Mouse (Mus musculus) lung, embryonic 15.5 days (tissue): ENCODE data around the gene Tmem56. TPM values are rescaled to one million over a fixed set of nuclear protein-coding genes. Genes with fewer than 3 reads are reported as not detected.
A peak's percentile ranks its signal among the peaks of the same experiment; 100 is the strongest.

ENCODE experiments used
- ATAC-seq: fragments of 200-750 bp; cut with Nextera tagmentation; 2 replicates; pipeline ENCODE4 v1.8.0; 2017; ENCODE audit warnings: moderate number of reproducible peaks, borderline replicate concordance; ENCODE audit not compliant: low FRiP score, low TSS enrichment; ENCODE audit errors: extremely low read depth
- H3K27ac ChIP-seq: fragments of 300-500 bp; sonication (generic); 2 replicates; pipeline ENCODE4 v1.5.1; 2015; ENCODE audit warnings: moderate library complexity, mild to moderate bottlenecking, inconsistent platforms
- H3K27me3 ChIP-seq: fragments of 300-500 bp; sonication (generic); 2 replicates; pipeline ENCODE4 v1.6.1; 2015; ENCODE audit warnings: inconsistent platforms
- H3K36me3 ChIP-seq: fragments of 300-500 bp; sonication (generic); 2 replicates; pipeline ENCODE4 v1.6.1; 2015; ENCODE audit warnings: inconsistent platforms
- H3K4me1 ChIP-seq: fragments of 300-500 bp; sonication (generic); 2 replicates; pipeline ENCODE4 v1.6.1; 2015; ENCODE audit warnings: inconsistent platforms
- H3K4me2 ChIP-seq: fragments of 300-500 bp; sonication (generic); 2 replicates; pipeline ENCODE4 v1.6.1; 2015; ENCODE audit warnings: inconsistent platforms, mild to moderate bottlenecking, moderate library complexity
- H3K4me3 ChIP-seq: fragments of 300-500 bp; sonication (generic); 2 replicates; pipeline ENCODE4 v1.5.1; 2015; ENCODE audit warnings: mild to moderate bottlenecking, inconsistent platforms
- H3K9ac ChIP-seq: fragments of 300-500 bp; sonication (generic); 2 replicates; pipeline ENCODE4 v1.6.1; 2015; ENCODE audit warnings: inconsistent platforms
- H3K9me3 ChIP-seq: fragments of 300-500 bp; sonication (generic); 2 replicates; pipeline ENCODE4 v1.6.1; 2016; ENCODE audit warnings: inconsistent platforms
- WGBS: fragments of 180-500 bp; shearing (Covaris S2); methylation state at CpG from one replicate; pipeline ENCODE4 v1.1.7; 2015; 5-methylcytosine and 5-hydroxymethylcytosine counted together
- polyA plus RNA-seq: library from polyadenylated mRNA; unstranded; fragments of >200 nt; fragmentation: Nextera tagmentation; extraction: Ambion mirVana; gene quantifications from 2 replicates; pipeline ENCODE4 v1.2.1, GENCODE M21; 2015

Gene Tmem56
- polyA plus RNA-seq, 1 experiment from 2014 or later: 0.40 TPM

DNA sequence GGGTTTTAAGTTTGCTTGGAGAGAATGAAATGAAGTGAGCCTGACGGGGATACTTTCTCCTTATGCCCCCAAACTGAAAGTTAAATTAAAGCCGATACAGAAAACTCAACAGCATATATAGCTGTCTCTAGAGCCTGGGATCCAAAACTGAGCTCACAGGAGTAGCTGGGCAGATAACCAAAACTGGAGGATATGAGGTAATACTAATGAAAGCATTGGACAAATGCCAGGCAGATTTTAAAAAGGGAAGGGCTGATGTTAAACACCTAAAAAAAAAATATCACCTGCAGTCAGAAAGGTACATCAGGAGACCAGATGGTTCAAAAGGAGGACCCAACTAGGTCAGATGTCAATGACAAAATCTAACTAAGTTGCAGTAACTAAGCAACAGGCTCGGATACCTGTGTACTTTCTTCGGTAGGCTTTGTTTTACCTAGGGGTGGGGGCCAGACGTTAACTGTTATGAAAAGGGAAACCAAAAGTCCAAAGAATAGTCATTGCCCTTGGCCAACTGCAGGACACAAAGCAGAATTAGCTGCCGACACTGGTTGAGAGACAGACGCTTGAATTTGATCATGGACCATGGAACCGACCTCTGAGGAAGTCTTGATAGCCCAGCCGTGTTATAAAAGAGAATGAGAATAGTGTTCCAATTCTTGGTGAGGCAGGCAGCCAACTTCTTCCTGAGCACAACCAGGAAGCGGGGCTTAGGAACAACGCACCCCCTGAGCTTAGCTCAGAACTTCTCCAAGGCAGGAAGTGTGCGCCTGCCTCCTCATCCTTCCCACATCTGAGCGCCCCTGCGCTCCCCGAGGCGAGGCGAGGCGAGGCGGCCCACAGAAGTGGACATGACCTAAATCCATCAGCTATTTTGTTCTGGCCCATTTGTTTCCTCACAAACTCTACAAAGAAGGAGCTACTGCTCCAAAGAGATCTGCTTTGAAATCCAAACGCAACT is 24.1 kb downstream of the Tmem56 start:
- Histone ChIP-seq H3K36me3 (no peaks in the 10 kb centered on the region), H3K4me1 (peaks cover 23% of the 10 kb centered on the region), H3K9me3 (no peaks in the 10 kb centered on the region), H3K4me2 (no peak overlapping the region), H3K4me3 (no peak overlapping the region), H3K27me3 (peaks cover 44% of the 10 kb centered on the region), H3K9ac (no peak overlapping the region), H3K27ac (no peak overlapping the region)
- 53% methylated on average over 20 of the region's 20 CpGs for WGBS
- ATAC-seq: no peak

DNA sequence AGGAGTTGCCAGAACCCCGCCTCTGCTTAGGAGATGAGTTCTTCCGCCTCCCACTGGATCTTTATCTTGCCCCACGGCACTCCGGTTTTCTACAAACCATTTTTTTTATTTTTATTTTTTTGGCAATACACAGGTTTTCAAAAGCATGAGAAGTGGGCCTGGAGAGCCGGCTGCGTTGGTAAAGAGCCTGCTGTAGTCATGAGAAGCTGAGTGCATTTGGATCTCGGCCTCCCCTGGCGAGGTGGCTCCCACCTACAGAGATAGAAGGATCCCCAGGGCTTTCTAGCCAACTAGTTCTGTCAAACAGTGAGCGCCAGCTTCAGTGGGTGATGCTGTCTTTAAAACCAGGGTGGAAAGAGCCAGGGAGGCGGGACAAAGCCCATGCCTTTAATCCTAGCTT is 25.5 kb downstream of the Tmem56 start:
- Histone ChIP-seq H3K4me3 (no peak overlapping the region), H3K27me3 (peaks cover 31% of the 10 kb centered on the region), H3K9me3 (no peaks in the 10 kb centered on the region), H3K4me1 (peaks cover 15% of the 10 kb centered on the region), H3K9ac (no peak overlapping the region), H3K36me3 (no peaks in the 10 kb centered on the region), H3K4me2 (no peak overlapping the region), H3K27ac (no peak overlapping the region)
- 76% methylated on average over 10 of the region's 10 CpGs for WGBS
- no peak for ATAC-seq

DNA sequence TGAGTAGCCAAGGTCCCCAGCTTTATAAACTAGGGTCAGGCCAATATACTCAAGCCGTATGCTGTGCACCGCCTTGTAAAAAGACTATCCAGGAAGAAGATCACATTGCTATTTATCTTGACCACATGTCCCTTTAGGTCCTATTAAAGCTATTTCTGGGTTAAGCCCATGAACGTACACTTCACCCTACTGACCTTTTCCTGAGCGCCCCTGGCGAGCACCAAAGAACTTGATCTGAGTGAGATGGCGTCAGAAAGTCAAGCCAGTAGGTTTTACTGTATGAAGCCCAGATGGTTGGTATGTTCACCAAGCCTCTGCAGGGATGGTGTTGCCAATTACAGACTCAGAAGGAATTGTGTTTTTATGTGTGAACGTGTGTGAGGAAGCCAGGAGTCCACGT is 26.8 kb downstream of the Tmem56 start:
- Histone ChIP-seq H3K4me3 (no peak overlapping the region), H3K36me3 (no peaks in the 10 kb centered on the region), H3K9me3 (no peaks in the 10 kb centered on the region), H3K4me1 (peaks cover 11% of the 10 kb centered on the region; the same call in 1 of the 2 replicates), H3K27me3 (peaks cover 20% of the 10 kb centered on the region), H3K4me2 (no peak overlapping the region), H3K9ac (no peak overlapping the region), H3K27ac (no peak overlapping the region)
- 80% methylated on average over 8 of the region's 8 CpGs for WGBS
- ATAC-seq: no peak

DNA sequence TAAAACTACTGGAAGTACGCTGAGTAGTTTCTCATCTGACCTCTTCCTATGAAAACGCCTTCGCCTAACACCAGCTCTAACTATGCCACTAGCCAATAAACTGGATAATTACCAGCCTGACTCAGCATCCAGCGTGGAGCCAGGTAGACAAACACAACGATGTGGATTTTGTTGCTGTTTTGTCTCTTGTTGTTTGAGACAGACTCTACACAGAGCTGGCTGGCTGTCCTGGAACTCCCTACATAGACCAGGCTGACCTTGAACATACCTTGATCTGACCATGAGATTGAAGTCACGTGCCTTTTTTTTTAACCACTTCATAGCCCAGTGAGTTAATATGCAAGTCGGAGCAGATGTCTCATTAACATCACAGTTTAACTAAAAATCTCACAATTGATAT is 27.4 kb downstream of the Tmem56 start:
- no peak for ATAC-seq
- no peaks in the 10 kb centered on the region for H3K36me3 ChIP-seq
- no peak overlapping the region for H3K4me2 ChIP-seq
- 84% methylated on average over 7 of the region's 7 CpGs for WGBS
- no peaks in the 10 kb centered on the region for H3K9me3 ChIP-seq
- H3K9ac ChIP-seq: no peak overlapping the region
- peaks cover 14% of the 10 kb centered on the region for H3K27me3 ChIP-seq
- H3K4me3 ChIP-seq: no peak overlapping the region
- peaks cover 16% of the 10 kb centered on the region for H3K4me1 ChIP-seq
- no peak overlapping the region for H3K27ac ChIP-seq

DNA sequence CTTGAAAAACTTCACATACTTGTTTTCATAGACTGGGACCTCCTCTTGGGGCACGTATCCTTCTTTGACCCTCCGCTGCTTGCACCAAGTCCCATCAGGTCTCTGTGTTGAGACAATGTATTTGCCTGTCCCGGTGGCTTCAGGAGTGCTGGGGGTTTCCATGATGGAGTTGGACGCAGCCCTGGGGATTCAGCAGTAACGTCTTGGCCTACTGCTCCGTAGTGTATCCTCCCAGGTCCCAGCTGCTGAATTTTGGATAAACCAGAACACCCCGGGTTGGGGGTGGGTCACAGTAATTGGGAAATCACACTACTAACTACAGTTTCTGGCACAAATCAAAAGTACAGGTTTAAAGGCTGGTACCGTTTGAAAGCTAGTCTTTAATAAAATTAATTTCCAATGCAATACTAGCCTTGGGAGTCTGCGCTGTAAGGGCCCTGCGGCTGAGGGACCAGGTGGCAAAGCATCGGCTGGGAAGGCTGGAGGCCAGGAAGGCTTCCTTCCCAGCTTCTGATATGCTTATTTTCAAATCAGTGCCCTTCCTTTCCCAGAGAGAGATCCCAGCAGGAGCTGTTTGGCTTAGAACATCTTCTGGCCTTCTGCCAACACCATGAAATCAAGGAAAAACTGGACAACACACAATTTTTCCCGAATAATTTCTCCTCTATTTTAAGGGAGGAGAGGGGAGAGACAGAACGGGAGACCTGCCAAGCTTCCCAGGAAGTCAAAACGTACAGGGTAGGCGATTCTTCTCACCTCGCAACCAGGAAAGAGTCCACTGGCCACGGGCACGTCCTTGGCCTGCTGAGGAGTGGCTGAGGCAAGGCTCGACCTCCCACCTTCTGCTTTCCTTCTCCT is 32.1 kb downstream of the Tmem56 start:
- Histone ChIP-seq H3K36me3 (no peaks in the 10 kb centered on the region), H3K4me3 (no peak overlapping the region), H3K4me1 (peaks cover 14% of the 10 kb centered on the region), H3K4me2 (no peak overlapping the region), H3K27me3 (no peaks in the 10 kb centered on the region), H3K9ac (no peak overlapping the region), H3K9me3 (no peaks in the 10 kb centered on the region), H3K27ac (no peak overlapping the region)
- ATAC-seq: no peak
- 51% methylated on average over 19 of the region's 19 CpGs for WGBS

DNA sequence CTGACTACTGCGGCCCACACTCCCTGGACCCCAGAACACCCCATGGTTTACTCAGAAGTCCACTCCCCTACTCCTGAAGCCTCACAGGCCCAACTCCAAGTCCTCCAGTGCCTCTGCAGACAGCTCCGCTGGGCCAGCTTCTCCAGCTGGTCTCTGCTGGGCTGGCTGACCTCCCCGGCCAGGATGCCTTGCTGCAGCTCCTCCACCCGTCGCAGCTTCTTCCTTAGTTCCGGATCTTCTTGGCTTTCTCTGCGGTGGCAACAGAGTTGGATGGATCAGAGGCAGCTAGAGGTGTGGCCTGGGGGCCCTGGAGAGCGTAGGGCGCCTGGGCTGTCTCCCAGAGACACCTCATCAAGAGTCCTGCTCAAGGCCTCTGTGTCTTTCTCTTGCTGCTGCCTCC is 32.9 kb downstream of the Tmem56 start:
- no peaks in the 10 kb centered on the region for H3K36me3 ChIP-seq
- H3K27me3 ChIP-seq: no peaks in the 10 kb centered on the region
- H3K27ac ChIP-seq: no peak overlapping the region
- peaks cover 14% of the 10 kb centered on the region for H3K4me1 ChIP-seq
- no peak overlapping the region for H3K9ac ChIP-seq
- no peaks in the 10 kb centered on the region for H3K9me3 ChIP-seq
- no peak overlapping the region for H3K4me2 ChIP-seq
- WGBS: 53% methylated on average over 9 of the region's 9 CpGs
- ATAC-seq: peak; percentile 79; the same call in 1 of the 2 replicates
- no peak overlapping the region for H3K4me3 ChIP-seq

DNA sequence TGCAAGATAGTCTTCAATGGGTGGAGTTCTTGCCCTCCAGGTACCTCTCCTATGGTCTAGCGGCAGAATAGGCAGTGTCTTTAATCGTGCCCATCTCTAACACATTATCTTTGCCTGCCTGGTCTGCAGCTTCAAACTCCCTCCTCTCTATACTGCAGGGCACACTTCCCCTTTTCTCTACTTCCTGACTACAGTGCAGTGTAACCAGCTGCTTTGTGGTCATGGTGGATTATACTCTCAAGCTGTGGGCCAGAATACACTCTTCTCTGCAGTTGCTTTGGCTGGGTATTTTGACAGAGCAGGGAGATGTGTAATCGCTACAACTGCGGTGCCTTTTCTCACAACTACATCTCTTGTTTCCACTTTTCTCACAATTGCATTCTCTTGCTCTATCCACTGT is 40.0 kb downstream of the Tmem56 start:
- Histone ChIP-seq H3K4me1 (no peaks in the 10 kb centered on the region), H3K27ac (no peak overlapping the region), H3K9me3 (no peaks in the 10 kb centered on the region), H3K4me3 (no peak overlapping the region), H3K4me2 (no peak overlapping the region), H3K27me3 (no peaks in the 10 kb centered on the region), H3K36me3 (no peaks in the 10 kb centered on the region), H3K9ac (no peak overlapping the region)
- no peak for ATAC-seq
- WGBS: 77% methylated on average over 4 of the region's 4 CpGs

DNA sequence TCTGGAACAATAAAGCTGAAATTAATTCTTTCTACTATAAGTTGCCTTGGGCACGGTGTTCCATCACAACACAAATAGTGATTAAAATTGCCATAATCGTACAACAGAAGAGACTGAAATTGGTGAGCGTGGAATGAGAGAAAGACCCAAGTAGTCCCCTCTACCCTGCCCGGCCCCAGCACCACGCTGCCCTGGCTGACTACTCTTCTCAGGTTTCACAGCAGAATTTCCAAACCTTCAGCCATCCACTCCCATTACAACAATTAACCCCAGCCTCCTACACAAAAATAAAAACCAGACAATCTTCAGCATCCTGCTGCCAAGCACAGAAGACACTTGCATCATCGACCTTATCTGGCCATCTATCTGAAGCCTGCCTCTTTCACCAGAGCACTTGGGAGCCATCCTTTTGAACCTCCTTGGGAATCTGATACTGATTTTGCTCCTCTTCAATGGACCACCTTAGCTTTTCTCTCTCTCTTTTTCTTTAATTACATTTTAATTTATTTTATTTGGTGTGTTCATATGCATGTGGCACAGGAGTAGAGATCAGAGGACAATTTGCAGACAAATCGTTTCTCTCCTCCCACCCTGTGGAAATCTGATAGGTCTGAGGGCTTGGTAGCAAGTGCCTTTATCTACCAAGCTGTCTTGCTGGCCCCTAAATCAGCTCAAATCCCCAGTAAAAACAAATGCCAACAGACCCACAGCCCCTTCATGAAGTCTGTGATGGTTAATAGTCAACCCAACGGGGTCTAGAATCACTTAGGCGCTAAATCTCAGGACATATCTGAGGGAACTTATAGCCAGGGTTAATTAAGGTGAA is 40.6 kb downstream of the Tmem56 start:
- no peak overlapping the region for H3K4me2 ChIP-seq
- H3K4me3 ChIP-seq: no peak overlapping the region
- no peaks in the 10 kb centered on the region for H3K36me3 ChIP-seq
- no peak for ATAC-seq
- H3K9me3 ChIP-seq: no peaks in the 10 kb centered on the region
- no peaks in the 10 kb centered on the region for H3K4me1 ChIP-seq
- no peak overlapping the region for H3K27ac ChIP-seq
- WGBS: 48% methylated on average over 9 of the region's 9 CpGs
- H3K9ac ChIP-seq: no peak overlapping the region
- H3K27me3 ChIP-seq: no peaks in the 10 kb centered on the region

DNA sequence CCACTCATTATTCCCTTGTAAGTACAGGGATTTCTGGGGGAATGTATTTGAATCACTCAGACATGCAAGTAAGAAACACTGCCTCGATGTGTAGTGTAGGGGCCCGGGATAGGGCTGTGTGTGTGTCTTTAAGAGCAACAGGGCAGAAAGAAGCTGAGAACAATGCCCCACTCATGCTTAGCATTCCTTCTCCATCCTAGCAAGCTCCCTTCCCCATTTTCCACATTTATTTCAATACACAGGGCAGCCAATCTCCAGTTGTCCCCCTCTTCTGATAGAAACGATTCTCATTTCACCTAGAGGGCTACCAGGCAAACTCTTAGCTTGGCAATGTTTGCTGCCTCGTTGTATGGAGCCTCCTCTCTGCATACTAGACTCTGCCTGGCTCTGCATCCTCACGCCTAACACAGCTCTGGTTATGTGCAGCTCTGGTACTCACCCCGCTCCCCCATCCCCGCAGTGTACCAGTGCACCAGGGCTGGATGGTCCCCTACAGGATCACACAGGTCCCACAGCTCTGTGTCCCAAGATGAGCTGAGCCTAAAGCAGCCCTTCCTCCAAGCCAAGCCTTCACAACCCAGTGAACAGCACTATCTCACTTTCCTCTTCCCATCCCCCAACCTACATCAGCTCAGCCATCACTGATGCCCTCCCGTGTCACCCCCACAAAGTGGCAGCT is 42.4 kb downstream of the Tmem56 start:
- Histone ChIP-seq H3K4me1 (no peaks in the 10 kb centered on the region), H3K4me2 (no peak overlapping the region), H3K9ac (no peak overlapping the region), H3K9me3 (no peaks in the 10 kb centered on the region), H3K36me3 (no peaks in the 10 kb centered on the region), H3K27me3 (no peaks in the 10 kb centered on the region), H3K4me3 (no peak overlapping the region), H3K27ac (no peak overlapping the region)
- WGBS: 48% methylated on average over 8 of the region's 8 CpGs
- ATAC-seq: peak; percentile 31; the same call in 1 of the 2 replicates

DNA sequence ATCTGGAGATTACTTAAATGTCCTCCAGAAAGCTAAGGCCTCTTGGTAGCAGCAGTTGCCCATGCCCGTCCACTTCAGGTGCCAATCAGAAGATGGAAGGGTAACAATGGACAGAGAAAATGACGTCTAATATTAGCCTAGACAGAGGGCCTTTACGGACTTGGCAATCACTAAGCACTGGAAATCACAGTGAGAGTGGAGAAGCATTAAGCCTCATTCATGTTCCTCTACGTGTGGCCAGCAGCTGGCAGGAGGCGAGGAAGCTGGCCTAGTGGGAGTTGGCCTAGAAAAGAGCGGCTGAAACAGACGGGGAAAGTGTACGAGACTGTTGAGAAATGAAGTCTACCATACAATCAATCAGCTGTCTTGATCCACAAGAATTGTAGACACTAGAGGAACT is 43.8 kb downstream of the Tmem56 start:
- Histone ChIP-seq H3K4me3 (no peak overlapping the region), H3K27ac (no peak overlapping the region), H3K4me2 (no peak overlapping the region), H3K9me3 (no peaks in the 10 kb centered on the region), H3K4me1 (no peaks in the 10 kb centered on the region), H3K9ac (no peak overlapping the region), H3K36me3 (no peaks in the 10 kb centered on the region), H3K27me3 (no peaks in the 10 kb centered on the region)
- 70% methylated on average over 8 of the region's 8 CpGs for WGBS
- ATAC-seq: no peak

DNA sequence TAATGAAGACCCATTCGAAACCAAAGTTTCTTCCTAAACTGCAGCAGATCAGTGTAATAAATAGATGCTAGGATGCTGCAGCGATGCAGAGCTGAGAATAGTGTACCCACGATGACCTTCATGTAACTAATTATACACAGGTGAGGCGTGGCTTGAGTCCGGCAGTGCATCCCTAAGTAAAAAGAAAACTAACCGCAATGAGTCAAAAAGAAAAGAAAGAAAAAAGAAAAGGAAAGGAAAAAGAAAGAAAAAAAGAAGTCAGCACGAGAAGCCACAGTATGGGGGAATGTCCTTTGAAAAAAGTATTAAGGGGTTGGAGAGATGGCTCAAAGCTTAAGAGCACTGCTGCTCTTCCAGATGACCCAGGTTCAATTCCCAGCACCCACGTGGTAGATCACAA is 58.1 kb downstream of the Tmem56 start:
- ATAC-seq: no peak
- Histone ChIP-seq H3K36me3 (no peaks in the 10 kb centered on the region), H3K4me3 (no peak overlapping the region), H3K9ac (no peak overlapping the region), H3K27me3 (no peaks in the 10 kb centered on the region), H3K27ac (no peak overlapping the region), H3K4me1 (no peaks in the 10 kb centered on the region), H3K9me3 (no peaks in the 10 kb centered on the region), H3K4me2 (no peak overlapping the region)
- WGBS: 83% methylated on average over 8 of the region's 8 CpGs
